Comparison of ENCODE assay signal across 14 mouse cellular contexts in genomic region chr15:97898791-97899190, GRCm38 (mm10). TPM values are rescaled to one million over a fixed set of nuclear protein-coding genes. Genes with fewer than 3 reads are reported as not detected.
"Had no signal": no experiment of that assay in that cellular context is flagged by ENCODE, and none has a peak within 500 bp of the region (broad histone marks: within the 10 kb centered on the region; RNA-seq: fewer than 3 reads in every experiment).

No protein-coding gene starts in this region.

- H3K27me3 ChIP-seq: limb, embryonic 13.5 days had no signal

- H3K27ac ChIP-seq: layer of hippocampus, adult 2 months; limb, embryonic 13.5 days; liver, embryonic 14.5 days; neural tube, embryonic 13.5 days had no signal

- H3K9me3 ChIP-seq: limb, embryonic 13.5 days; neural tube, embryonic 13.5 days had no signal

- H3K9ac ChIP-seq: limb, embryonic 13.5 days; liver, embryonic 14.5 days; neural tube, embryonic 13.5 days had no signal

- DNase-seq: kidney, adult 8-10 months; kidney, postnatal 4 days; left cerebral cortex, postnatal 4 days; lung, adult 18-20 months; midbrain, embryonic 14.5 days; retina, postnatal 1 day; right cerebral cortex, postnatal 4 days; thymus, adult 18-20 months; thymus, postnatal 14 days had no signal

- H3K4me3 ChIP-seq: layer of hippocampus, adult 2 months; limb, embryonic 13.5 days; neural tube, embryonic 13.5 days had no signal

- H3K4me2 ChIP-seq: limb, embryonic 13.5 days; neural tube, embryonic 13.5 days had no signal

- ATAC-seq: inflammation-experienced regulatory T-cells, adult 6 months had no signal

- H3K36me3 ChIP-seq: limb, embryonic 13.5 days; neural tube, embryonic 13.5 days had no signal

RNA-seq across cellular contexts. Expression of gene Vdr, which starts 11.6 kb away (rescaled TPM):
- polyA plus RNA-seq: midbrain, embryonic 14.5 days had no signal
